ENCODE assay signal across 8 mouse cellular contexts in genomic region chr4:53826641-53827248, GRCm38 (mm10). TPM values are rescaled to one million over a fixed set of nuclear protein-coding genes. Genes with fewer than 3 reads are reported as not detected.
DNase-seq lines count a peak whose midpoint lies in the region; ATAC-seq lines count a peak whose summit lies in the region.

No protein-coding gene starts in this region.

- WGBS in lung, embryonic 16.5 days, result 5% methylated on average over 11 of the region's 11 CpGs
- 22% methylated on average over 11 of the region's 11 CpGs for WGBS in forebrain, embryonic 10.5 days
- WGBS in limb, embryonic 12.5 days, result 18% methylated on average over 11 of the region's 11 CpGs
- WGBS in neural tube, embryonic 12.5 days, result 23% methylated on average over 11 of the region's 11 CpGs

- peak overlapping the region; percentile 79 for H3K4me2 ChIP-seq in lung, embryonic 16.5 days (ENCODE audit: low read depth, low read length)
- peak overlapping the region; percentile 62 for H3K4me2 ChIP-seq in limb, embryonic 12.5 days
- peak overlapping the region; percentile 71 for H3K4me2 ChIP-seq in neural tube, embryonic 12.5 days (replicated peaks)

- peaks cover 8% of the 10 kb centered on the region for H3K4me1 ChIP-seq in lung, embryonic 16.5 days (replicated peaks; ENCODE audit: control insufficient read depth, insufficient read depth, low read length)
- peaks cover 13% of the 10 kb centered on the region for H3K4me1 ChIP-seq in forebrain, embryonic 10.5 days
- 0 out of 2 replicates have a peak, but pooled peaks cover 5% of the 10 kb centered on the region for H3K4me1 ChIP-seq in limb, embryonic 12.5 days (replicated peaks)
- peaks cover 5% of the 10 kb centered on the region; the same call in 1 of the 2 replicates for H3K4me1 ChIP-seq in neural tube, embryonic 12.5 days

- no peak for DNase-seq in lung, postnatal 25 days (ENCODE audit: low spot score)
- DNase-seq in forebrain, embryonic 10.5 days (ENCODE audit: extremely low spot score, low spot score), result no peak
- no peak for DNase-seq in left cerebral cortex, adult 9 months (ENCODE audit: low spot score in 2 of 2)
- DNase-seq in kidney, postnatal 25 days, result no peak
- DNase-seq in spleen, postnatal 36 days (ENCODE audit: low spot score in 2 of 2), result no peak

- no peaks in the 10 kb centered on the region for H3K27me3 ChIP-seq in lung, embryonic 16.5 days (ENCODE audit: control insufficient read depth, insufficient read depth, low read depth, low read length)
- no peaks in the 10 kb centered on the region for H3K27me3 ChIP-seq in forebrain, embryonic 10.5 days (ENCODE audit: poor library complexity, severe bottlenecking)
- no peaks in the 10 kb centered on the region for H3K27me3 ChIP-seq in limb, embryonic 12.5 days
- no peaks in the 10 kb centered on the region for H3K27me3 ChIP-seq in neural tube, embryonic 12.5 days (replicated peaks)

- no peaks in the 10 kb centered on the region for H3K9me3 ChIP-seq in lung, embryonic 16.5 days (ENCODE audit: control insufficient read depth, low read length)
- no peaks in the 10 kb centered on the region for H3K9me3 ChIP-seq in forebrain, embryonic 10.5 days
- H3K9me3 ChIP-seq in limb, embryonic 12.5 days, result no peaks in the 10 kb centered on the region
- H3K9me3 ChIP-seq in neural tube, embryonic 12.5 days, result no peaks in the 10 kb centered on the region

- H3K4me3 ChIP-seq in lung, embryonic 16.5 days (ENCODE audit: low read length), result peak overlapping the region; percentile 98
- peak overlapping the region; percentile 82 for H3K4me3 ChIP-seq in forebrain, embryonic 10.5 days
- H3K4me3 ChIP-seq in limb, embryonic 12.5 days (replicated peaks), result peak overlapping the region; percentile 83
- peak overlapping the region; percentile 84 for H3K4me3 ChIP-seq in neural tube, embryonic 12.5 days

- H3K36me3 ChIP-seq in lung, embryonic 16.5 days (ENCODE audit: control insufficient read depth, insufficient read depth, low read length), result no peaks in the 10 kb centered on the region
- 0 out of 2 replicates have a peak, but pooled peaks cover 4% of the 10 kb centered on the region for H3K36me3 ChIP-seq in forebrain, embryonic 10.5 days (replicated peaks)
- H3K36me3 ChIP-seq in limb, embryonic 12.5 days, result no peaks in the 10 kb centered on the region
- H3K36me3 ChIP-seq in neural tube, embryonic 12.5 days, result no peaks in the 10 kb centered on the region

- peak overlapping the region; percentile 86 for H3K9ac ChIP-seq in lung, embryonic 16.5 days (ENCODE audit: low read length)
- peak overlapping the region; percentile 73; the same call in 1 of the 2 replicates for H3K9ac ChIP-seq in limb, embryonic 12.5 days (replicated peaks)
- peak overlapping the region; percentile 74; the same call in 1 of the 2 replicates for H3K9ac ChIP-seq in neural tube, embryonic 12.5 days

- ATAC-seq in lung, embryonic 16.5 days (ENCODE audit: low read depth), result no peak
- no peak for ATAC-seq in limb, embryonic 12.5 days (ENCODE audit: insufficient number of reproducible peaks, insufficient read depth, low FRiP score, low TSS enrichment, low read depth)
- no peak for ATAC-seq in neural tube, embryonic 12.5 days (ENCODE audit: low FRiP score, low read depth)

- H3K27ac ChIP-seq in lung, embryonic 16.5 days (ENCODE audit: low read length), result peak overlapping the region; percentile 66
- H3K27ac ChIP-seq in forebrain, embryonic 10.5 days, result no peak overlapping the region
- no peak overlapping the region for H3K27ac ChIP-seq in limb, embryonic 12.5 days
- H3K27ac ChIP-seq in neural tube, embryonic 12.5 days, result no peak overlapping the region

RNA-seq across cellular contexts. Expression of gene Tmem38b, which starts 0.9 kb away (rescaled TPM):
- 17.0 and 17.1 TPM in 2 replicates for polyA plus RNA-seq in lung, embryonic 16.5 days (2015; fragmentation: Nextera tagmentation; extraction: Ambion mirVana)
- polyA plus RNA-seq in forebrain, embryonic 10.5 days (2016; fragmentation: Nextera tagmentation; extraction: Ambion mirVana), result 5.9 and 6.2 TPM in 2 replicates
- polyA plus RNA-seq in limb, embryonic 12.5 days (2016; fragmentation: Nextera tagmentation; extraction: Ambion mirVana), result 7.6 and 7.7 TPM in 2 replicates
- 5.3 and 5.4 TPM in 2 replicates for polyA plus RNA-seq in neural tube, embryonic 12.5 days (2016; fragmentation: Nextera tagmentation; extraction: Ambion mirVana)

RNA-seq across cellular contexts. Expression of gene Tal2, which starts 47.2 kb away (rescaled TPM):
- polyA plus RNA-seq in lung, embryonic 16.5 days (2015; fragmentation: Nextera tagmentation; extraction: Ambion mirVana), result 0.25 and 0.35 TPM in 2 replicates
- 2.2 and 2.8 TPM in 2 replicates for polyA plus RNA-seq in forebrain, embryonic 10.5 days (2016; fragmentation: Nextera tagmentation; extraction: Ambion mirVana)
- 0.12 and 0.15 TPM in 2 replicates for polyA plus RNA-seq in limb, embryonic 12.5 days (2016; fragmentation: Nextera tagmentation; extraction: Ambion mirVana)
- 0.13 and 0.27 TPM in 2 replicates for polyA plus RNA-seq in neural tube, embryonic 12.5 days (2016; fragmentation: Nextera tagmentation; extraction: Ambion mirVana)
